Mouse (Mus musculus) urinary bladder, adult 2 months (tissue): Measurements from ENCODE around the gene Mrpl50. TPM values are rescaled to one million over a fixed set of nuclear protein-coding genes. Genes with fewer than 3 reads are reported as not detected.
"Not testable (repeated sequence)": the region's sequence is repeated elsewhere in the genome, so short reads cannot be mapped to it uniquely, and the experiment has no call there.

Experiments
- DNase-seq: peaks from one replicate; pipeline ENCODE4 v3.0.0; 2022; ENCODE audit warnings: low spot score
- polyA plus RNA-seq: library from polyadenylated mRNA; depleted of rRNA; stranded (reverse); fragments of >200 nt; gene quantifications from 2 replicates; pipeline ENCODE4 v1.2.3, GENCODE M21; 2012; rRNA removed

The Mrpl50 gene
- polyA plus RNA-seq, 1 experiment, result 12.1 TPM

GRCm38 (mm10) chr4:49509183-49509582 is 11.7 kb downstream of the Mrpl50 start:
- DNase-seq, result no peak

- DNase-seq, result no peak
Observed at GRCm38 (mm10) chr4:49506386-49506785, 14.5 kb downstream of the Mrpl50 start, which contains the start of gene Baat. Gene Baat, minus strand, starts transcription at chr4:49506557.

GRCm38 (mm10) chr4:49503563-49503962 is 17.3 kb downstream of the Mrpl50 start:
- DNase-seq, result no peak

- not testable (repeated sequence) for DNase-seq
Observed at GRCm38 (mm10) chr4:49485934-49486650, 34.8 kb downstream of the Mrpl50 start.

GRCm38 (mm10) chr4:49485442-49485841 is 35.5 kb downstream of the Mrpl50 start:
- no peak for DNase-seq

- DNase-seq, result no peak
Observed at GRCm38 (mm10) chr4:49480896-49481295, 40.0 kb downstream of the Mrpl50 start.

- DNase-seq, result no peak
Observed at GRCm38 (mm10) chr4:49480104-49480760, 40.7 kb downstream of the Mrpl50 start.

GRCm38 (mm10) chr4:49479035-49479434 is 41.9 kb downstream of the Mrpl50 start:
- not testable (repeated sequence) for DNase-seq

- no peak for DNase-seq
Observed at GRCm38 (mm10) chr4:49478118-49478877, 42.6 kb downstream of the Mrpl50 start.

- DNase-seq, result no peak
Observed at GRCm38 (mm10) chr4:49474583-49474982, 46.3 kb downstream of the Mrpl50 start.

GRCm38 (mm10) chr4:49473435-49474100 is 47.3 kb downstream of the Mrpl50 start, which contains the start of gene Acnat1:
Gene Acnat1, minus strand, starts transcription at chr4:49473912.
- DNase-seq, result no peak

GRCm38 (mm10) chr4:49469435-49470151 is 51.3 kb downstream of the Mrpl50 start:
- no peak for DNase-seq

- DNase-seq, result no peak
Observed at GRCm38 (mm10) chr4:49467360-49467759, 53.5 kb downstream of the Mrpl50 start.

Other genes starting within 250 kb of the Mrpl50 start
- not detected in 2 replicates for gene Acnat2, start 112.9 kb downstream of the Mrpl50 start, polyA plus RNA-seq
- gene Acnat1, start 47.2 kb downstream of the Mrpl50 start, polyA plus RNA-seq, result not detected in 2 replicates
- gene Baat, start 14.5 kb downstream of the Mrpl50 start, polyA plus RNA-seq, result not detected in 2 replicates
- 2.2 and 2.7 TPM in 2 replicates for gene Zfp189, start 83 bp upstream of the Mrpl50 start, polyA plus RNA-seq
- 0.19 and 0.33 TPM in 2 replicates for gene Aldob, start 28.5 kb upstream of the Mrpl50 start, polyA plus RNA-seq
- gene Tmem246, start 76.8 kb upstream of the Mrpl50 start, polyA plus RNA-seq, result 55.7 and 56.8 TPM in 2 replicates
- 34.5 and 35.2 TPM in 2 replicates for gene Rnf20, start 110.9 kb upstream of the Mrpl50 start, polyA plus RNA-seq
- not detected in 2 replicates for gene Ppp3r2, start 160.9 kb upstream of the Mrpl50 start, polyA plus RNA-seq